Mouse (Mus musculus): ENCODE data around the gene U2af1.
"Not testable (repeated sequence)": the region's sequence is repeated elsewhere in the genome, so short reads cannot be mapped to it uniquely, and the experiment has no call there.

The U2af1 gene

DNA sequence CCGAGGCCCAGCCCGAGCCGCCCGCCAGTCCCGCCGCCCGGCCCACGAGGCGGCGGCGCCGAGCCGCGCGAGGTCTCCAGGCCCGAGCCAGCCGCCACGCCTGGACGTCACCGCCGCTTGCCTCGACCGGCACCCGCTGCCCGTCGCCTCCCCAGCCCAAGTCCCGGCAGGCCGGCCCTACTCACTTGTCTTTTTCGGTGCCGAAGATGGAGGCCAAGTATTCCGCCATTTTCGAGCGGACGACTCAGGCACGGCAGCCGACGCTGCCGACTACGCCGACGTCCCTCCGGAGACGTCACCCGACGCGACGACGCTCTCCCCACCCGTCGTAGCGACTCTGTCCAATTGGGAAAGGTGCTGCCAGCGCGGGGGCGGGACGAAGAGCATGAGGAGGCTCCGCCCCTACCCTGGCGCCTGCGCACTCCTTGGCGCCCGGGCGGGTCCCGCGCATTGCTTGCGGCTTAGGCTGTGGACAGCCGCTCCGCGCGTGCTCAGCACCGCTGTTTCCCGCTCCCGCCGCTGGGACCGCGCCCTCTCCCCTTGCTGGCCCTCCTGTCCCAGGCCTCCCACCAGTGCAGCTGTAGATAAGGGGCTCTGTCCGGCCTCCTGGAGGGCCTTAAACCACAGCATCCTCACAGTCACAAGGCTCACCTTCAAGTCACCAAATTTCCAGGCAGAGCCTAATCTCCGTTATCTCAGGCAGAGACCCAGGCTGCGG is at the start of gene U2af1:
Gene U2af1, minus strand, starts transcription at position 425 of the 718 bp plus-strand sequence.
- DNase-seq (ENCODE audit: low spot score), result peak; percentile 99

DNA sequence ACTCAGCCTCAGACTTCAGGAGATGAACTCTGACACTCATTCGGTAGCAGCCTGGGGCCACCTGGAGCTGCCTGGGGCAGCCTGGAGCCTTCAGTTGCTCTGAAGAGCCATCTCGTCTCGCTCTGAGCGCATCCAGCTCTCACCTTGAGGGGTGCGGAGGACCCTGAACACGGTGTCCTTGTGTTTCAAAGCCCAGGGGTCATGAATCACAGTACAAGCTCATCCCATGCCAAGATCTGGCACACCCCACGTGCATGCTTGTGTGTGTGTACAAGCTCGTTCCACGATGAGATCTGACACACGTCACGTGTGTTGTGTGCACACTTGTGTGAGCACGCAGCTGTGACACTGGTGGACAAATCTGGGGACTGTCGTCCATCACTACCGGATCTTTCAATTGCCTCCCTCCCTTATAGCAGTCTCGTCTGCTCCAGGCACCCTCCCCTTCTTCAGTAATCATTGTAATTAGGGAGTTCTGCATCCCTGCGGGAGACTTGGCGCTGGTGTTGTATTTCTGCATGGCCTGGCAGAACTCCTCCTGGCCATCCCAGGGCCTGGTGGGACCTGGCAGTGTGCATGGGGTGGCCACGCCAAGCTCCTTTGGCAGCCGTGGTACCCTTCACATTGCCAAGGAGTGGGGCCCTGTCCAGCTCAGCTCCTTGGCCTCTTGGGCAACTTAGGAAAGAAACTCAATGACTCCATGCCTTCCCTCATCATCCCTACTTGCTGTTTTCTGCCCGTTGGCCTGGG is 46.8 kb upstream of the U2af1 start:
- DNase-seq (ENCODE audit: low spot score), result peak; percentile 62

DNA sequence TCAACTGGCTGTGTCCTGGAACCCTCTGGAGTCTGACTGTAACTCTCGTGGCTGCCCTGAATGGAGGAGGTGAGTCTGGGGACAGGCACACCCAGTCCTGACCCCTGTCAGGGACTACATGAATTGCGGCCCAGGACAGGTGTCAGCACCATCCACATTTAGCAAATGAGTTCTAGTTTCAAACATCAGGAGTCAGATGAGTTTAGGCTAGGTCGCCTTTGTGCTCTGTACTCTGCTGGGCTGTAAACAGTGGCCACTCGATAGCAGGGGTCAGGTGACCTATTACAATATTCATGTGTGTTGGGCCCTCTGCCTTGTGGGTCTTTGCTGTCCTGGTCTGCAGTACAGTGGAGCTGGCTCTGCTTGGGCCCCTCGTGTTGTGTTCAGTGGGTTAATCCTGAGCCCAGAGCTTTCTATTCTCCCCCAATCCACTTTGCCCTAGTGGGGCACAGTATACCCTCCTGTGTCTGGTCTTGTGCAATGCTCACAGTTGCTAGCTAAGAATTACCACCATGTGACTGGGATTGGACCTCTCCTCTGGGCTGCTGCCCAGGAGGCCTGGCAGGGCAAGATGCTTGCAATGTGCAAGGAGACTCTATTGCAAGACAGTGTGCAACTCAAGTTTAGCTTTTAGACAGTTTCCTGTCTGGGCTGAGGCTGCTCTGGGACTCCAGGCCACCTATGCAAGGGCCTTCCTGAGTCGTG is 44.7 kb upstream of the U2af1 start:
- DNase-seq (ENCODE audit: low spot score), result peak; percentile 32

DNA sequence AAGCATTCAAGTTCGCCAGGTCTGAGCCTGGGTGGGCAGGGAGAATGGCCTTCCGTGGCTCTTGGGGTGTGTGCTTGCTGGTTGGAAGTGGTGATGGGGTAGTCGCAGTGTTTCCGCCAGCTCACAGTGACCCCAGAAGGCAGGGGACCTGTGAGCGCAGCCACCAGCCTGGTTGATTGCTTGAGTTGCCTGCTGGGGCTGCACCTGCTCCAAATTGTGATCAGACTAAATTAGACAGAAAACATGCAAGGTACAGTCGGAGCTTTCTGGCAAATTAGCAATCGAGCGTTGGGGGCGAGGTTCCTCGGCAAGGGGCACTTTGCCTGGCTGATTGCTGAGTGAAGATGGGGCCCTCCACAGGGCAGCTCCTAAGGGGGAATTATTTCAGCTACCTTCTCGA is 39.7 kb upstream of the U2af1 start:
- DNase-seq (ENCODE audit: low spot score), result no peak

GRCm38 (mm10) chr17:31695356-31695755 is 36.7 kb upstream of the U2af1 start:
- DNase-seq (ENCODE audit: low spot score), result not testable (repeated sequence)

DNA sequence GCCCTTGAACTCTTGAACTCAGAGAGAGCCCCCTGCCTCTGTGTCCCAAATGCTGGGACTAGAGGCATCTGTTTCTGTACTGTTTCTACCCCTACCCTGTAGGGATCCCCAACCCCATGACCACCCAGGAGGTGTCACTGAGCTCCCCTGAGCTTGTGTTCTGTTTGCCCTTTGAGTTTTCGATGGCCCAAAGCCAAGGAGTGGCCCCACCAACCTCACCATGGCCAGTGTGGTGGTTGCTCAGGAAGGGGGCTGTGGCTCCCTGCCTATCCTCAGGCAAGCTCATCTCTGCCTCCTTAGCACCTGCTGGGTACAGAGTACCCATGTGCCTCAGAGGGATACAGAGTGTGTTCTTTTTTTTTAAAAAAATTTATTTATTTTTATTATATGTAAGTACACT is 36.3 kb upstream of the U2af1 start:
- no peak for DNase-seq (ENCODE audit: low spot score)

GRCm38 (mm10) chr17:31694023-31694376 is 35.3 kb upstream of the U2af1 start:
- no peak for DNase-seq (ENCODE audit: low spot score)

DNA sequence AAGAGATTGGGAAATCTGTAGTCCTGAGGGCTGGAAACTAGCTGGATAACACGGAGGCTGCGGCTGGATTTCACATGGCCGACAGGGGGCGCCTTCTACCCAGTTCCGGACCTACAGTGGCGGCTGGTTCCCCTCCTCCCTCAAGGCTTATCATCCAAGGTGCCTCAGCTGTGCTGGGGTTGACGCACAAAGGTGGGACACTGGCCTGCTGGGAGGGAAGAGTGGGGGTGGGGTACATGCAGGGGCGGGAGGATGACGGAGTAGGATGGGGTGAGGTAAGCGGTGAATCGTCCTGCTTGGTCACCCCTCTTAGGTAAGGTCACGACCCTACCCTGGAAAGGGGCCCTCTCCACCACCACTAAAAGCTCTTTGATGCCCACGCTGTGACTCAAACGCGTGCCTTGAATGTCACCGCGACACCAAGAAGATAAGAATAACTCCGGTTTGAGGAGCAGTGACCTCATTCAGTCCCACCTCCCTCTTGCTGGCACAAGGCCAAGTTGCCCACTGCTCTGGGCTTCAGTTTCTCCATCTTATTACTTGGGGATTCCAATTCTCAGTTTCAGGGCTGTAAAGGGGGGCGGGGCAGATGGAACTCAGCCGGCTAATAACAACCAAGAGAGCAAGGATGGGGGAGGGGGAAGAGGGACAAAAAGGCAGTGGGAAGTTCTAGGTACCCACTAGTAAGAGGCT is 34.8 kb upstream of the U2af1 start:
- DNase-seq (ENCODE audit: low spot score), result peak; percentile 80

GRCm38 (mm10) chr17:31692918-31693317 is 34.2 kb upstream of the U2af1 start:
- DNase-seq (ENCODE audit: low spot score), result no peak

DNA sequence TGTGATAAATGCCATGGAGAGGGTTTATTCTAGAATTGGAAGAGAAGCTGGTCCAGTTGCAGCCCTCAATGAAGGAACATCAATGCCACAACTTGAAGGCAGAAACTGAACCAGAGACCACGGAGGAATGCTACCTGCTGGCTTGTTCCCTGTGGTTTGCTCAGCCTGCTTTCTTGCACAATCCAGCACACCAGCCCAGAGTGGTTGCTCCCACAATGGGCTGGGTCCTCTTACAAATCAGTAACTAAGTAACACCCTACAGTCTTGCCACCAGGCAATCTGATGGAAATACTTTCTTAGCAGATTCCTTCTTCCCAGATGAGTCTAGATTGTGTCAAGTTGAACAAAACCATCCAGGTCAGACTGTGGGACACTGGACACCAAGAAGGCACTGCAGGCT is 30.9 kb upstream of the U2af1 start:
- no peak for DNase-seq (ENCODE audit: low spot score)

DNA sequence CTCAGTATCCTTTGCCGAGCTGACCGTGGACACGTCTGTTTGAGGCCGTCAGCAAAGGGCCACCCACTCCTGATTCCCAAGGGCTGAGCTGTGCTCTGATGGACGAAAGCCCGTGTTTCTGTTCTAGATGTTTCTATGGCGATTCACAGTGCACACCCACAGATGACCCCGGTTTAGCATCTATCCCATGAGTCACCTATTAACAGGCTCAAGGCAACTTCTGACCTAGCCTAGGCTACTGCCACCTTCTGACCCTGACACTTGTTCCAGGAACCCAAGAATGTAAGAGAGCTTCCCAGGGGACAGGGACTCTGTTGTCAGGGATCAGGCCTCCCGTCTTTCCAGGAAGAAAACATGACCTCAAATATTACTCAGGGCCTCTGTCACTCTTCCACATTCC is 29.4 kb upstream of the U2af1 start:
- no peak for DNase-seq (ENCODE audit: low spot score)

GRCm38 (mm10) chr17:31686225-31686564 is 27.5 kb upstream of the U2af1 start:
- peak; percentile 74 for DNase-seq (ENCODE audit: low spot score)

DNA sequence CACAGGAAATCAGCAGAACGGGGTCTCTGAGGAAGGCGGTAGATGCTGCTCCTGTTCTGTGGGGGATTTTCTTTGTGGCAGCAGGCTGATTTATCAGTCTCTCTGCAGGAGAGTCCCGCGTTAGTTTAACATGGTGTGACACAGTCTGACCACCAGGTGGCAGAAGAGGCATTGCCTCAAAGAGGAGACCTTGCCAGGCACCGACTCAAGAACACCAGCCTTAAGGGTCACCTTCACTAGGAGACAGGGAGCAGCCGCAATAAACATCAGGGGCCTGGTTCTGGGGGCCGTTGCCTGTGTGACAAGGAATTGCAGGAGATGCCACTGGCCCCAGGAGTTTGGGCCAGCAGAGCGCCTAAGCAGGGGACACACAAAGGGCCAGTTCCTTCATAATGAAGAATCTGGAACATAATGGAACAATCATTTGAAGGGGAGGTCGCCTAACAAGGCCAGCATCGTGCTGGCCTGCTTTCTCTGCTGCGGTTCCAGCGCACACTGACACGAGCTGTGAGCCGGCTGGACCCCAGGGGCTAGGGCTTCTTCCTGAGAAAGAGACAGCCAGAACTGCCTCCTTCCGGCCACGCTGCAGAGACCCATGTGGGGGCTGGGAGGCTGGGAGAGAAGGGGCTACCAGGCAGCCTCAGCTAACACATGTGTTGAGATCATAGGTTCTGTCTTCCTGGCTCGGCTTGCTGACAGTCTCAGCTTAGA is 27.0 kb upstream of the U2af1 start:
- DNase-seq (ENCODE audit: low spot score), result peak; percentile 79

- no peak for DNase-seq (ENCODE audit: low spot score)
Measured at GRCm38 (mm10) chr17:31680450-31680849, 21.8 kb upstream of the U2af1 start.

DNA sequence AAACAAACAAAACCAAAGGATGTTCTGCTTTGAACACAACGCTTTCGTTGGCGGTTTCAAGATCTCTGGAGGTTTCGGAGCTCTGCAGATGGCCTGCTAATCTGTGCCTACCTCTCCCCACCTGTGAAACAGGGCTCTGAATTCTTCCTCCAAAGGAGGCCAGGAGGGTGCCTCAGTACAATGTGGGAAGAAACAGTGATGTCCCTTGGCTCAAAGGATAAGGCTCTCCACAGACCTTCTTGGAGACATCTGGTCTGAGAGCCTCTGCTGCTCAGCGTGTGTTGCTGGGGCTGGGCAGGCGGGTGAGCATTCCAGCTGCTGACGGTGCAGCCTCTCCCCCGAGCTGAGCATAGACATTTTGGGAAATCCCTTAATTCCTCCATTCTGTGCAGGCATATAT is 18.8 kb upstream of the U2af1 start, which contains the start of gene Cryaa:
Gene Cryaa, plus strand, starts transcription at position 301 of the 400 bp plus-strand sequence.
- DNase-seq (ENCODE audit: low spot score), result no peak

DNA sequence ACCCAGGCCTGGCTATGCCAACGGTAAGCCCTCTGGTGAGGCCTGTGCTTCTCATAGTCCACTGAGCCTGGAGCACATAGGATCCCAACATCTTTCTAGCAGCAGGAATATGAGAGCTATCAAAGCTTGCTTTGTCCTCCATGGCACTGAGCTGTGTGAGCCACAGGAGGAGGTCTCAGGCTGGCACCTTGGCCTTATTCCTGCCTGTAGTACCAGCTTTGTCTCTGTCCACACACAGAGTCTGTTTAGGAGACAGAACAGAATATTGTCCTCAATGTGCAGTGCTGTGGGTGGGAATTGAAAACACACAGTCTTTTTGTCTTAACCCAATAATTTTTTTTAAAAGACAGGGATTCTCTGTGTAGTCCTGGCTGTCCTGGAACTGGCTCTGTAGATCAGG is 15.7 kb upstream of the U2af1 start:
- DNase-seq (ENCODE audit: low spot score), result no peak

DNA sequence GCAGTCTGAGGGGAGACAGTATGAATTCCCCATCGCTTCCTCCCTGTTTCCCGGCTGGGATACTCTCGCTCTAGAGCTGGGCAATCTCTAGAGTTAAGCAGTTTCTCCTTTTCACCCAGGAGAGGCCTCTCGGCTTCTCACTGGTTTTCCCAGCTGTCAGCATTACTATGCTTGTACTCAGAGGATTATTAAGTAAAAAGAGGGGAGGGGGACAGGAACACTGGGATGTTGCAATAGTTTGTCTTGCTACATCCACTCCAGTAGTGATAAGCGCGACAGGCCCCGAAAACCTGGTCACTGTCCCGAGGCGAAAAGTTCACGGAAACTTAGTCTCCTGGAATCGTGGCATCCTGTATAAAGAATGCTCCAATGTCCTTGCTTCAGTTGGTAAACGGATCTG is 13.6 kb upstream of the U2af1 start:
- no peak for DNase-seq (ENCODE audit: low spot score)

- no peak for DNase-seq (ENCODE audit: low spot score)
Measured at GRCm38 (mm10) chr17:31671698-31672097, 13.0 kb upstream of the U2af1 start.

DNA sequence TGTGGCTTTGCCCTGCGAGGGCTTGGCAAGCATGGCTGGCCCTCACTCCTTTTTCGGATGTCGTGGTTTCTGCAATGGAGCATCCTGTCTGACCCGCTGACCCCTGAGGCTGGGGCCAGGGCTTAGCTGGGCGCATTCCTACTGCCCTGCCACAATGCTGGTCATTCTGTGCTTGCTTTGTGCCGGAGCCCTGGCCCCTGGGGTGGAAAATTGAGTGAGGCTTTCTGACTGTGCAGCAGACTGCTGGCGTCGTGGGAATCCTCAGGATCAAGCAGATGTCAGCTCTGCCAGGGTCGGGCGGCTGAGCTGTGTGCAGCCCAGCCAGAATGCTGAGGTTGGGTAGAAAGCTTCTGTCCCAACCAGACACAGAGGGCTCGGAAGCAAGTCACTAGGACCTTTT is 11.5 kb upstream of the U2af1 start:
- no peak for DNase-seq (ENCODE audit: low spot score)

DNA sequence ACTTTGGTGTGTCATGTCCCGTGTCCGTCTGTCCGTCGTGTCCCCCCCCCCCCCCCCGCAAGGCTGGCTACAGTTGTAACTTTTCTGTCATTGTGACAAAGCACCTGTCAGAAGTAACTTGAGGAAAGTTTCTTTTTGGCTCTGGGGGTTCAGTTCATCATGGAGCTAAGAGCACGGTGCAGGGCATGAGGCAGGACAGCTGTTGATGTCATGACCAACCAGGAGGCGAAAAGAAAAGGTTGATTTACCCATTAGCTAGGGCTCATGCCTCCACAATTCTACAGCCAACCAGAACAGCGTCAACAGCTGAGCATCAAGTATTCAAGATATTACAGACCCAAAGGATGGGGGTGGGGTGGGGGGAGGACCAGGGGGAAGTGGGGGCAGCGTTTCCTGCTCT is 9.6 kb upstream of the U2af1 start:
- no peak for DNase-seq (ENCODE audit: low spot score)

- DNase-seq (ENCODE audit: low spot score), result peak; percentile 87
Measured at GRCm38 (mm10) chr17:31664760-31665159, 6.1 kb upstream of the U2af1 start.

- no peak for DNase-seq (ENCODE audit: low spot score)
Measured at GRCm38 (mm10) chr17:31662855-31663254, 4.2 kb upstream of the U2af1 start.

All from ovary, postnatal 36 days (tissue).